Mouse (Mus musculus): ENCODE measurements around the gene Defb18. TPM values are rescaled to one million over a fixed set of nuclear protein-coding genes. Genes with fewer than 3 reads are reported as not detected.
"Not testable (repeated sequence)": the region's sequence is repeated elsewhere in the genome, so short reads cannot be mapped to it uniquely, and the experiment has no call there.

The Defb18 gene
- not detected in 2 replicates for total RNA-seq (2015; ENCODE audit: low replicate concordance)
- total RNA-seq (2017; ENCODE audit: low replicate concordance), result not detected in 2 replicates

- no peak for ATAC-seq (replicated peaks; ENCODE audit: low FRiP score, poor library complexity, severe bottlenecking)
These were observed at the start of gene Defb18 for GRCm38 (mm10) chr1:18237343-18237742. Gene Defb18 (minus strand): TSS chr1:18237443.

- no peak for ATAC-seq (replicated peaks; ENCODE audit: low FRiP score, poor library complexity, severe bottlenecking)
These were observed 33.9 kb upstream of the Defb18 start for GRCm38 (mm10) chr1:18271095-18271494.

DNA sequence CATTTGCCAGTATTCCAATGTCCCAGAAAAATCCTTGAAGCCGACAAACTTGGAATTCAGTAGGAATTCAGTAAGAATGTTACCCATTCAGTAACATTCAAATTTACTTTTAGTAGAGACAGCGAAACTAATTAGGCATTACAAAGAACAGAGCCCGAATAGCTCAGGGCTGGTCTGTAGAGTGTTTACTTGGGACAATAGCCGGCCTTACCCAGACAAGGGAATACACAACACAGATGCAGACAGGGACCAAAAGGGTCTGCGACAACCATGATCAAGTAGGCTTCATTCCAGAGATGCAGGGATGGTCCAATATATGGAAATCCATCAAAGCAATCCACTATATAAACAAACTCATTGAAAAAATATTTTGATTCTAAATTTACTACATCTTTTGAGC lies 31.6 kb upstream of the Defb18 start:
- ATAC-seq (replicated peaks; ENCODE audit: low FRiP score, poor library complexity, severe bottlenecking), result no peak

GRCm38 (mm10) chr1:18265038-18265437 lies 27.8 kb upstream of the Defb18 start, which contains the start of gene Defb41:
Gene Defb41 (minus strand): TSS chr1:18265138.
- ATAC-seq (replicated peaks; ENCODE audit: low FRiP score, poor library complexity, severe bottlenecking), result no peak

DNA sequence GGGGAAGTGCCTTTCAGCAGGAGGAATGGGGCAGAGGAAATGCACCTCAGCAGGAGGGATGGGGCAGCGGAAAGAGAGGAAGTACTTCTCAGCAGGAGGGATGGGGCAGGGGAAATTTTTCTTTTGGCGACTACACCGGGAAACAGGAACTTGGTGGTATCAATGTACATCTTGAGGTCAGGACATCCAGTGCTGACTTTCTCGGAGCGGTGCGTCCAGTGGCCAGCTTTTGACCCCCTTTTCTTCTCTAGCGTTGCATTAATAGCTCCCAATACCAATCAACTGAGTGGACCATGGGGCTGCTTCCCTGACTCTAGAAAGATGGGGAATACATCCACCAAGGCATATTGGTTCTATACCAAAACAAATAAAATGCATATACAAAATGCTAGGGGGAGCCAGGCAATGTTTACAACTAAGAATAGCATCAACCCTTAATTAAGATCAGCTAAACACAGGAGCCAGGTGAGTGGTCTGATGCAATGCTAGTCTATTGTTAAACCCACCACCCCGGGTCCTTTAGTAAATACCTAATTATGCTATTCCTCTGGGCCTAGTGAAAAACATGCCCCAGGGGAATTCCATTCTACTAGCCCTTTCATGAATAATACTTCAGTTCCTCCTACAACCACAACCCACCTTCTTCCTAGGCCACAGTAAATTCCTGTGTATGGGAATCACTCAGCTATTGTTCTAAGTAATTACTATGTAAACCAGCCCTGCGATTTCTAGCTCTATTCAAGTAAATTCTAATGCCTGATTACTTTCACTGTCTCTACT lies 8.7 kb upstream of the Defb18 start:
- ATAC-seq (replicated peaks; ENCODE audit: low FRiP score, poor library complexity, severe bottlenecking), result not testable (repeated sequence)

DNA sequence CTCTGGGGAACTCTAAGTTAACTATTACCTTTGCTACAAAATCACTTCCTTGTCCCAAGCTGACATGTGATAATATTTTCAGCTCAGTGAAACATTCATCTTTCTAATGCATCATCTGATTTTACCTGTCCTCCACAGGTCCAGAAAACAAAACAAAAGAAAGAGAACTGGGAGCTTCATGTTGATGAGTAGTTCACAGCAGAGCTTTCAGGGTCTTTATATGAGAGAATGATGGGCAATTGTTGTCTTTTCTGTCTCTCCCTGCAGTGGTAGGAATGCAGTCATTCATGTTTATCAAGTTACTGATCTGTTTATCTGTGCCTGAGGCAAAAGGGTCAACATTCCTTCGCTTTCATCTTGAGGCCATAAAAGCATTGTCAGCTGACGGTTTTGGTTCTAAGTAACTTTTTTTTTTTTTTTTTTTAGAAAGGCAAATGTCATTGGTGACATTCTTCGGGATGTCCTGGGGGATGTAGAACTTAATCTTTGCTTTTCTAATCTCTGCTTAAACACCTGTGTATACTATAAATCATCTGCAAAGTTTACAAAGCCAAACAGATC lies 13.8 kb downstream of the Defb18 start:
- no peak for ATAC-seq (replicated peaks; ENCODE audit: low FRiP score, poor library complexity, severe bottlenecking)

- no peak for ATAC-seq (replicated peaks; ENCODE audit: low FRiP score, poor library complexity, severe bottlenecking)
These were observed 45.5 kb downstream of the Defb18 start for GRCm38 (mm10) chr1:18191719-18192118.

GRCm38 (mm10) chr1:18190714-18191712 lies 46.2 kb downstream of the Defb18 start:
- ATAC-seq (replicated peaks; ENCODE audit: low FRiP score, poor library complexity, severe bottlenecking), result no peak

Other genes with a start within 250 kb of the Defb18 start
- not detected in 2 replicates for gene Crisp4, start 91.5 kb downstream of the Defb18 start, total RNA-seq (2015; ENCODE audit: low replicate concordance)
- not detected in 2 replicates for gene Crisp4, start 91.5 kb downstream of the Defb18 start, total RNA-seq (2017; ENCODE audit: low replicate concordance)
- not detected in 2 replicates for gene Defb41, start 27.7 kb upstream of the Defb18 start, total RNA-seq (2015; ENCODE audit: low replicate concordance)
- gene Defb41, start 27.7 kb upstream of the Defb18 start, total RNA-seq (2017; ENCODE audit: low replicate concordance), result not detected in 2 replicates